Mouse (Mus musculus): Measurements from ENCODE around the gene Gmcl1. TPM values are rescaled to one million over a fixed set of nuclear protein-coding genes. Genes with fewer than 3 reads are reported as not detected.

Gmcl1 gene
- polyA plus RNA-seq, 1 experiment from 2014 or later, result 11.6 TPM

- DNase-seq (ENCODE audit: low spot score), result no peak
- WGBS, result 55% methylated on average over 4 of the region's 4 CpGs
- H3K27me3 ChIP-seq (ENCODE audit: control insufficient read depth, insufficient read depth, low read length), result no peaks in the 10 kb centered on the region
- H3K4me3 ChIP-seq (ENCODE audit: low read depth, low read length), result no peak overlapping the region
- no peaks in the 10 kb centered on the region for H3K9me3 ChIP-seq (ENCODE audit: control insufficient read depth, low read length)
- H3K27ac ChIP-seq (replicated peaks), result no peak overlapping the region; the same call in 1 of the 2 replicates
- no peak overlapping the region for H3K4me2 ChIP-seq (replicated peaks; ENCODE audit: low read depth)
- no peak for TF ChIP-seq EP300 (optimal IDR thresholded peaks at IDR 0.05)
- TF ChIP-seq CTCF (IDR thresholded peaks at IDR 0.05; ENCODE audit: low read depth), result peak; percentile 34; the same call in 1 of the 2 replicates
- no peaks in the 10 kb centered on the region for H3K36me3 ChIP-seq (ENCODE audit: control insufficient read depth, insufficient read depth, low read length)
- no peak overlapping the region for H3K9ac ChIP-seq (ENCODE audit: low read length)
- peaks cover 3% of the 10 kb centered on the region; the same call in 1 of the 2 replicates for H3K4me1 ChIP-seq (replicated peaks; ENCODE audit: control insufficient read depth, insufficient read depth)
- no peak for ATAC-seq (ENCODE audit: low FRiP score, low TSS enrichment)
These were observed 43.5 kb upstream of the Gmcl1 start for GRCm38 (mm10) chr6:86776706-86777071.

GRCm38 (mm10) chr6:86776001-86776705 lies 43.0 kb upstream of the Gmcl1 start:
- Histone ChIP-seq H3K4me3 (ENCODE audit: low read depth, low read length) (no peak overlapping the region), H3K36me3 (ENCODE audit: control insufficient read depth, insufficient read depth, low read length) (peaks cover 2% of the 10 kb centered on the region; the same call in 1 of the 2 replicates), H3K9ac (ENCODE audit: low read length) (no peak overlapping the region), H3K27ac (replicated peaks) (no peak overlapping the region; the same call in 1 of the 2 replicates), H3K27me3 (ENCODE audit: control insufficient read depth, insufficient read depth, low read length) (no peaks in the 10 kb centered on the region), H3K4me2 (replicated peaks; ENCODE audit: low read depth) (no peak overlapping the region), H3K9me3 (ENCODE audit: control insufficient read depth, low read length) (no peaks in the 10 kb centered on the region), H3K4me1 (replicated peaks; ENCODE audit: control insufficient read depth, insufficient read depth) (peaks cover 3% of the 10 kb centered on the region; the same call in 1 of the 2 replicates)
- TF ChIP-seq CTCF (IDR thresholded peaks at IDR 0.05; ENCODE audit: low read depth) (no peak), EP300 (optimal IDR thresholded peaks at IDR 0.05) (no peak)
- ATAC-seq (ENCODE audit: low FRiP score, low TSS enrichment) (no peak), DNase-seq (ENCODE audit: low spot score) (no peak)
- 77% methylated on average over 8 of the region's 8 CpGs for WGBS

GRCm38 (mm10) chr6:86774937-86775336 lies 41.8 kb upstream of the Gmcl1 start:
- no peak for DNase-seq (ENCODE audit: low spot score)
- peak; percentile 21 for ATAC-seq (ENCODE audit: low FRiP score, low TSS enrichment)
- no peak overlapping the region for H3K4me3 ChIP-seq (ENCODE audit: low read depth, low read length)
- H3K9me3 ChIP-seq (ENCODE audit: control insufficient read depth, low read length), result no peaks in the 10 kb centered on the region
- no peak overlapping the region for H3K27ac ChIP-seq (replicated peaks)
- no peak overlapping the region for H3K4me2 ChIP-seq (replicated peaks; ENCODE audit: low read depth)
- peaks cover 3% of the 10 kb centered on the region; the same call in 1 of the 2 replicates for H3K4me1 ChIP-seq (replicated peaks; ENCODE audit: control insufficient read depth, insufficient read depth)
- no peaks in the 10 kb centered on the region for H3K27me3 ChIP-seq (ENCODE audit: control insufficient read depth, insufficient read depth, low read length)
- TF ChIP-seq EP300 (optimal IDR thresholded peaks at IDR 0.05) (no peak), CTCF (IDR thresholded peaks at IDR 0.05; ENCODE audit: low read depth) (no peak)
- no peak overlapping the region for H3K9ac ChIP-seq (ENCODE audit: low read length)
- WGBS, result 68% methylated on average over 6 of the region's 6 CpGs
- peaks cover 2% of the 10 kb centered on the region; the same call in 1 of the 2 replicates for H3K36me3 ChIP-seq (ENCODE audit: control insufficient read depth, insufficient read depth, low read length)

- no peak for ATAC-seq (ENCODE audit: low FRiP score, low TSS enrichment)
- Histone ChIP-seq H3K27me3 (ENCODE audit: control insufficient read depth, insufficient read depth, low read length) (no peaks in the 10 kb centered on the region), H3K27ac (replicated peaks) (no peak overlapping the region), H3K4me1 (replicated peaks; ENCODE audit: control insufficient read depth, insufficient read depth) (peaks cover 3% of the 10 kb centered on the region; the same call in 1 of the 2 replicates), H3K4me2 (replicated peaks; ENCODE audit: low read depth) (no peak overlapping the region), H3K9ac (ENCODE audit: low read length) (no peak overlapping the region), H3K4me3 (ENCODE audit: low read depth, low read length) (no peak overlapping the region), H3K9me3 (ENCODE audit: control insufficient read depth, low read length) (no peaks in the 10 kb centered on the region), H3K36me3 (ENCODE audit: control insufficient read depth, insufficient read depth, low read length) (peaks cover 2% of the 10 kb centered on the region; the same call in 1 of the 2 replicates)
- TF ChIP-seq CTCF (IDR thresholded peaks at IDR 0.05; ENCODE audit: low read depth) (no peak), EP300 (optimal IDR thresholded peaks at IDR 0.05) (no peak)
- 81% methylated on average over 4 of the region's 4 CpGs for WGBS
- DNase-seq (ENCODE audit: low spot score), result no peak
These were observed 40.6 kb upstream of the Gmcl1 start for GRCm38 (mm10) chr6:86773830-86774229.

GRCm38 (mm10) chr6:86772631-86773030 lies 39.4 kb upstream of the Gmcl1 start:
- no peak overlapping the region for H3K4me2 ChIP-seq (replicated peaks; ENCODE audit: low read depth)
- WGBS, result 53% methylated on average over 7 of the region's 7 CpGs
- TF ChIP-seq EP300 (optimal IDR thresholded peaks at IDR 0.05) (no peak), CTCF (IDR thresholded peaks at IDR 0.05; ENCODE audit: low read depth) (no peak)
- H3K36me3 ChIP-seq (ENCODE audit: control insufficient read depth, insufficient read depth, low read length), result peaks cover 2% of the 10 kb centered on the region; the same call in 1 of the 2 replicates
- ATAC-seq (ENCODE audit: low FRiP score, low TSS enrichment), result peak; percentile 76
- H3K9me3 ChIP-seq (ENCODE audit: control insufficient read depth, low read length), result no peaks in the 10 kb centered on the region
- peaks cover 3% of the 10 kb centered on the region; the same call in 1 of the 2 replicates for H3K4me1 ChIP-seq (replicated peaks; ENCODE audit: control insufficient read depth, insufficient read depth)
- no peak overlapping the region for H3K9ac ChIP-seq (ENCODE audit: low read length)
- DNase-seq (ENCODE audit: low spot score), result peak; percentile 44
- no peak overlapping the region for H3K4me3 ChIP-seq (ENCODE audit: low read depth, low read length)
- peak overlapping the region; percentile 71 for H3K27ac ChIP-seq (replicated peaks)
- no peaks in the 10 kb centered on the region for H3K27me3 ChIP-seq (ENCODE audit: control insufficient read depth, insufficient read depth, low read length)

GRCm38 (mm10) chr6:86768938-86769337 lies 35.8 kb upstream of the Gmcl1 start:
- TF ChIP-seq EP300 (optimal IDR thresholded peaks at IDR 0.05) (no peak), CTCF (IDR thresholded peaks at IDR 0.05; ENCODE audit: low read depth) (no peak)

More at GRCm38 (mm10) chr6:86768938-86769337, 35.8 kb upstream of the Gmcl1 start:
- no peak overlapping the region for H3K4me3 ChIP-seq (ENCODE audit: low read depth, low read length)
- H3K27me3 ChIP-seq (ENCODE audit: control insufficient read depth, insufficient read depth, low read length), result no peaks in the 10 kb centered on the region
- 0 out of 2 replicates have a peak overlapping the region, but pooled peaks have one; percentile 18 for H3K27ac ChIP-seq (replicated peaks)
- DNase-seq (ENCODE audit: low spot score), result no peak
- H3K4me2 ChIP-seq (replicated peaks; ENCODE audit: low read depth), result no peak overlapping the region
- no peak for ATAC-seq (ENCODE audit: low FRiP score, low TSS enrichment)
- WGBS, result 89% methylated on average over 4 of the region's 4 CpGs
- peaks cover 2% of the 10 kb centered on the region; the same call in 1 of the 2 replicates for H3K36me3 ChIP-seq (ENCODE audit: control insufficient read depth, insufficient read depth, low read length)
- H3K9ac ChIP-seq (ENCODE audit: low read length), result no peak overlapping the region
- H3K9me3 ChIP-seq (ENCODE audit: control insufficient read depth, low read length), result no peaks in the 10 kb centered on the region
- no peaks in the 10 kb centered on the region for H3K4me1 ChIP-seq (replicated peaks; ENCODE audit: control insufficient read depth, insufficient read depth)
